Mouse (Mus musculus): ENCODE measurements around the gene Slc2a10. TPM values are rescaled to one million over a fixed set of nuclear protein-coding genes. Genes with fewer than 3 reads are reported as not detected.

Gene Slc2a10
- polyA plus RNA-seq, 2 experiments: 0.13 to 0.23 TPM

GRCm38 (mm10) chr2:165470167-165470566 is 33.4 kb upstream of the Slc2a10 start:
- no peaks in the 10 kb centered on the region; a peak in 1 of 4 replicates for H3K4me1 ChIP-seq (replicated peaks; ENCODE audit: control insufficient read depth in 2 of 2, insufficient read depth in 2 of 2, low read length in 1 of 2)
- DNase-seq (ENCODE audit: low read depth in 3 of 3, low spot score in 3 of 3) (no peak), ATAC-seq (ENCODE audit: insufficient read depth) (no peak)
- 16% methylated on average over 5 of the region's 5 CpGs for WGBS (ENCODE audit: insufficient replicate concordance)
- H3K9me3 ChIP-seq (ENCODE audit: control insufficient read depth, low read length): no peaks in the 10 kb centered on the region
- H3K9ac ChIP-seq (replicated peaks): no peak overlapping the region
- H3K27me3 ChIP-seq (ENCODE audit: control insufficient read depth, insufficient read depth, low read length): peaks cover 5% of the 10 kb centered on the region; the same call in 1 of the 2 replicates
- TF ChIP-seq EP300 (IDR thresholded peaks at IDR 0.05; ENCODE audit: low read depth) (no peak), CTCF (IDR thresholded peaks at IDR 0.05; ENCODE audit: low read depth) (peak; percentile 38)
- H3K4me3 ChIP-seq (ENCODE audit: insufficient read depth in 1 of 2, low read depth in 2 of 2, low read length in 2 of 2): no peak overlapping the region
- no peak overlapping the region for H3K4me2 ChIP-seq (ENCODE audit: low read depth)
- no peaks in the 10 kb centered on the region for H3K36me3 ChIP-seq (replicated peaks; ENCODE audit: control insufficient read depth, insufficient read depth, low read depth)
- no peak overlapping the region for H3K27ac ChIP-seq

- DNase-seq (ENCODE audit: low read depth in 3 of 3, low spot score in 3 of 3) (no peak), ATAC-seq (ENCODE audit: insufficient read depth) (no peak)
- Histone ChIP-seq H3K9ac (replicated peaks) (no peak overlapping the region), H3K27ac (no peak overlapping the region), H3K27me3 (ENCODE audit: control insufficient read depth, insufficient read depth, low read length) (peaks cover 5% of the 10 kb centered on the region; the same call in 1 of the 2 replicates), H3K4me3 (ENCODE audit: insufficient read depth in 1 of 2, low read depth in 2 of 2, low read length in 2 of 2) (no peak overlapping the region), H3K4me1 (replicated peaks; ENCODE audit: control insufficient read depth in 2 of 2, insufficient read depth in 2 of 2, low read length in 1 of 2) (no peaks in the 10 kb centered on the region; a peak in 1 of 4 replicates), H3K4me2 (ENCODE audit: low read depth) (peak overlapping the region; percentile 36), H3K9me3 (ENCODE audit: control insufficient read depth, low read length) (no peaks in the 10 kb centered on the region), H3K36me3 (replicated peaks; ENCODE audit: control insufficient read depth, insufficient read depth, low read depth) (no peaks in the 10 kb centered on the region)
- WGBS (ENCODE audit: insufficient replicate concordance): 57% methylated on average over 11 of the region's 11 CpGs
- TF ChIP-seq CTCF (IDR thresholded peaks at IDR 0.05; ENCODE audit: low read depth): no peak
- TF ChIP-seq EP300 (IDR thresholded peaks at IDR 0.05; ENCODE audit: low read depth): no peak
These were observed 31.6 kb upstream of the Slc2a10 start for GRCm38 (mm10) chr2:165471943-165472342.

- no peak within 1 kb of the TSS for H3K9ac ChIP-seq (replicated peaks)
These were observed 30.6 kb upstream of the Slc2a10 start, which contains the start of gene Slc13a3 for GRCm38 (mm10) chr2:165473003-165473402. Gene Slc13a3 (minus strand): TSS chr2:165473230.

GRCm38 (mm10) chr2:165475412-165475811 is 28.2 kb upstream of the Slc2a10 start:
- Histone ChIP-seq H3K4me1 (replicated peaks; ENCODE audit: control insufficient read depth in 2 of 2, insufficient read depth in 2 of 2, low read length in 1 of 2) (no peaks in the 10 kb centered on the region), H3K27me3 (ENCODE audit: control insufficient read depth, insufficient read depth, low read length) (peaks cover 5% of the 10 kb centered on the region; the same call in 1 of the 2 replicates), H3K4me3 (ENCODE audit: insufficient read depth in 1 of 2, low read depth in 2 of 2, low read length in 2 of 2) (no peak overlapping the region), H3K4me2 (ENCODE audit: low read depth) (no peak overlapping the region), H3K9me3 (ENCODE audit: control insufficient read depth, low read length) (no peaks in the 10 kb centered on the region), H3K36me3 (replicated peaks; ENCODE audit: control insufficient read depth, insufficient read depth, low read depth) (no peaks in the 10 kb centered on the region), H3K27ac (no peak overlapping the region), H3K9ac (replicated peaks) (no peak overlapping the region)
- TF ChIP-seq EP300 (IDR thresholded peaks at IDR 0.05; ENCODE audit: low read depth) (no peak), CTCF (IDR thresholded peaks at IDR 0.05; ENCODE audit: low read depth) (no peak)
- ATAC-seq (ENCODE audit: insufficient read depth) (no peak), DNase-seq (ENCODE audit: low read depth in 3 of 3, low spot score in 3 of 3) (no peak)
- WGBS (ENCODE audit: insufficient replicate concordance): 60% methylated on average over 7 of the region's 7 CpGs

More at GRCm38 (mm10) chr2:165473003-165473402, 30.6 kb upstream of the Slc2a10 start, which contains the start of gene Slc13a3:
- Histone ChIP-seq H3K4me1 (replicated peaks; ENCODE audit: control insufficient read depth in 2 of 2, insufficient read depth in 2 of 2, low read length in 1 of 2) (no peaks in the 10 kb centered on the region), H3K36me3 (replicated peaks; ENCODE audit: control insufficient read depth, insufficient read depth, low read depth) (no peaks in the 10 kb centered on the region), H3K27ac (no peak within 1 kb of the TSS), H3K4me3 (ENCODE audit: insufficient read depth in 1 of 2, low read depth in 2 of 2, low read length in 2 of 2) (peak within 1 kb of the TSS in 1 of 2 experiments; percentile 23; a peak in 2 of 4 replicates), H3K27me3 (ENCODE audit: control insufficient read depth, insufficient read depth, low read length) (peaks cover 5% of the 10 kb centered on the region; the same call in 1 of the 2 replicates), H3K4me2 (ENCODE audit: low read depth) (peak within 1 kb of the TSS; percentile 36), H3K9me3 (ENCODE audit: control insufficient read depth, low read length) (no peaks in the 10 kb centered on the region)
- WGBS (ENCODE audit: insufficient replicate concordance): 3% methylated on average over 34 of the region's 35 CpGs
- DNase-seq (ENCODE audit: low read depth in 3 of 3, low spot score in 3 of 3): no peak
- no peak for TF ChIP-seq CTCF (IDR thresholded peaks at IDR 0.05; ENCODE audit: low read depth)
- no peak for TF ChIP-seq EP300 (IDR thresholded peaks at IDR 0.05; ENCODE audit: low read depth)
- no peak for ATAC-seq (ENCODE audit: insufficient read depth)

GRCm38 (mm10) chr2:165475850-165476249 is 27.7 kb upstream of the Slc2a10 start:
- no peaks in the 10 kb centered on the region for H3K9me3 ChIP-seq (ENCODE audit: control insufficient read depth, low read length)
- H3K27me3 ChIP-seq (ENCODE audit: control insufficient read depth, insufficient read depth, low read length): peaks cover 5% of the 10 kb centered on the region; the same call in 1 of the 2 replicates
- TF ChIP-seq CTCF (IDR thresholded peaks at IDR 0.05; ENCODE audit: low read depth): no peak
- no peak for TF ChIP-seq EP300 (IDR thresholded peaks at IDR 0.05; ENCODE audit: low read depth)
- ATAC-seq (ENCODE audit: insufficient read depth): no peak
- DNase-seq (ENCODE audit: low read depth in 3 of 3, low spot score in 3 of 3): no peak
- H3K4me1 ChIP-seq (replicated peaks; ENCODE audit: control insufficient read depth in 2 of 2, insufficient read depth in 2 of 2, low read length in 1 of 2): no peaks in the 10 kb centered on the region
- H3K4me2 ChIP-seq (ENCODE audit: low read depth): no peak overlapping the region
- H3K4me3 ChIP-seq (ENCODE audit: insufficient read depth in 1 of 2, low read depth in 2 of 2, low read length in 2 of 2): no peak overlapping the region
- 47% methylated on average over 5 of the region's 5 CpGs for whole genome bisulfite sequencing (ENCODE audit: insufficient replicate concordance)
- no peak overlapping the region for H3K27ac ChIP-seq
- H3K9ac ChIP-seq (replicated peaks): no peak overlapping the region
- H3K36me3 ChIP-seq (replicated peaks; ENCODE audit: control insufficient read depth, insufficient read depth, low read depth): no peaks in the 10 kb centered on the region
